Comparison of ENCODE assay signal across 8 mouse cellular contexts in genomic region chr8:83900266-83900956, GRCm38 (mm10). TPM values are rescaled to one million over a fixed set of nuclear protein-coding genes. Genes with fewer than 3 reads are reported as not detected.
DNase-seq lines count a peak whose midpoint lies in the region; ATAC-seq and TF ChIP-seq lines count a peak whose summit lies in the region.

No protein-coding gene starts in this region.

- peak overlapping the region; percentile 84 for H3K4me2 ChIP-seq in forebrain, embryonic 12.5 days
- H3K4me2 ChIP-seq in limb, embryonic 13.5 days (replicated peaks), result peak overlapping the region; percentile 83
- H3K4me2 ChIP-seq in neural tube, embryonic 15.5 days, result peak overlapping the region; percentile 82

- DNase-seq in lung, adult 2 months, result no peak
- DNase-seq in lung, postnatal 25 days (ENCODE audit: low spot score), result no peak
- peak; percentile 23 for DNase-seq in T-cell, adult 2 months (ENCODE audit: low spot score)
- no peak for DNase-seq in urinary bladder, postnatal 36 days (ENCODE audit: low spot score in 2 of 2)

- peak overlapping the region; percentile 99 for H3K27ac ChIP-seq in forebrain, embryonic 12.5 days
- H3K27ac ChIP-seq in limb, embryonic 13.5 days, result peak overlapping the region; percentile 99
- H3K27ac ChIP-seq in neural tube, embryonic 15.5 days (replicated peaks), result peak overlapping the region; percentile 100

- ATAC-seq in forebrain, embryonic 12.5 days (ENCODE audit: low FRiP score), result peak; percentile 15
- peak; percentile 5; the same call in 1 of the 2 replicates for ATAC-seq in limb, embryonic 13.5 days (ENCODE audit: low FRiP score, low read depth)
- ATAC-seq in neural tube, embryonic 15.5 days (ENCODE audit: low FRiP score), result peak; percentile 4; the same call in 1 of the 2 replicates
- ATAC-seq in megakaryocyte-erythroid progenitor cell, adult 5-6 weeks (replicated peaks; ENCODE audit: low FRiP score, low TSS enrichment, poor library complexity, severe bottlenecking), result no peak

- H3K27me3 ChIP-seq in forebrain, embryonic 12.5 days, result peaks cover 15% of the 10 kb centered on the region
- peaks cover 6% of the 10 kb centered on the region for H3K27me3 ChIP-seq in limb, embryonic 13.5 days
- peaks cover 3% of the 10 kb centered on the region; the same call in 1 of the 2 replicates for H3K27me3 ChIP-seq in neural tube, embryonic 15.5 days (replicated peaks)

- no peaks in the 10 kb centered on the region for H3K9me3 ChIP-seq in forebrain, embryonic 12.5 days
- H3K9me3 ChIP-seq in limb, embryonic 13.5 days, result no peaks in the 10 kb centered on the region
- H3K9me3 ChIP-seq in neural tube, embryonic 15.5 days (replicated peaks), result no peaks in the 10 kb centered on the region

- 2% methylated on average over 97 of the region's 100 CpGs for WGBS in lung, adult 2 months
- WGBS in forebrain, embryonic 12.5 days, result under 1% methylated on average over 35 of the region's 100 CpGs
- WGBS in limb, embryonic 13.5 days, result 0% methylated on average over 64 of the region's 100 CpGs
- WGBS in neural tube, embryonic 15.5 days, result under 1% methylated on average over 83 of the region's 100 CpGs

- peak overlapping the region; percentile 74 for H3K4me3 ChIP-seq in lung, adult 2 months (replicated peaks; ENCODE audit: extremely low read depth, low read depth, low read length)
- peak overlapping the region; percentile 96 for H3K4me3 ChIP-seq in forebrain, embryonic 12.5 days (replicated peaks)
- peak overlapping the region; percentile 99 for H3K4me3 ChIP-seq in limb, embryonic 13.5 days
- H3K4me3 ChIP-seq in neural tube, embryonic 15.5 days (replicated peaks), result peak overlapping the region; percentile 67

- peaks cover 2% of the 10 kb centered on the region for H3K4me1 ChIP-seq in lung, adult 2 months (ENCODE audit: control insufficient read depth, insufficient read depth, low read length)
- peaks cover 60% of the 10 kb centered on the region for H3K4me1 ChIP-seq in forebrain, embryonic 12.5 days
- peaks cover 64% of the 10 kb centered on the region for H3K4me1 ChIP-seq in limb, embryonic 13.5 days
- peaks cover 62% of the 10 kb centered on the region for H3K4me1 ChIP-seq in neural tube, embryonic 15.5 days

- peak overlapping the region; percentile 91 for H3K9ac ChIP-seq in forebrain, embryonic 12.5 days
- H3K9ac ChIP-seq in limb, embryonic 13.5 days, result peak overlapping the region; percentile 94
- peak overlapping the region; percentile 97 for H3K9ac ChIP-seq in neural tube, embryonic 15.5 days (replicated peaks)

- TF ChIP-seq POLR2A in lung, adult 2 months (IDR thresholded peaks at IDR 0.05; ENCODE audit: borderline replicate concordance, extremely low read depth, low read depth, low read length), result no peak

- 0 out of 2 replicates have a peak, but pooled peaks cover 2% of the 10 kb centered on the region for H3K36me3 ChIP-seq in forebrain, embryonic 12.5 days (replicated peaks)
- H3K36me3 ChIP-seq in limb, embryonic 13.5 days, result peaks cover 2% of the 10 kb centered on the region
- no peaks in the 10 kb centered on the region for H3K36me3 ChIP-seq in neural tube, embryonic 15.5 days

- TF ChIP-seq CTCF in lung, adult 2 months (IDR thresholded peaks at IDR 0.05; ENCODE audit: insufficient read depth, low read length), result no peak

RNA-seq across cellular contexts. Expression of gene Adgrl1, which starts 0.5 kb away (rescaled TPM):
- polyA plus RNA-seq in lung, adult 2 months (2012; rRNA removed), result 81.1 and 86.4 TPM in 2 replicates
- polyA plus RNA-seq in forebrain, embryonic 12.5 days (2016; fragmentation: Nextera tagmentation; extraction: Ambion mirVana), result 30.4 and 31.3 TPM in 2 replicates
- 28.1 and 29.3 TPM in 2 replicates for polyA plus RNA-seq in limb, embryonic 13.5 days (2015; fragmentation: Nextera tagmentation; extraction: Ambion mirVana)
- polyA plus RNA-seq in neural tube, embryonic 15.5 days (2015; fragmentation: Nextera tagmentation; extraction: Ambion mirVana), result 43.0 and 54.1 TPM in 2 replicates
- total RNA-seq in megakaryocyte-erythroid progenitor cell, adult 5-6 weeks (2014; fragmentation: Nextera tagmentation), result 25.2 and 28.8 TPM in 2 replicates
- total RNA-seq in megakaryocyte-erythroid progenitor cell, adult 5-6 weeks (2017), result 7.9 and 13.2 TPM in 2 replicates

RNA-seq across cellular contexts. Expression of gene Gm10644, which starts 54.6 kb away (rescaled TPM):
- 1.7 and 2.0 TPM in 2 replicates for polyA plus RNA-seq in lung, adult 2 months (2012; rRNA removed)
- 0.88 and 0.90 TPM in 2 replicates for polyA plus RNA-seq in forebrain, embryonic 12.5 days (2016; fragmentation: Nextera tagmentation; extraction: Ambion mirVana)
- 0.40 and 0.43 TPM in 2 replicates for polyA plus RNA-seq in limb, embryonic 13.5 days (2015; fragmentation: Nextera tagmentation; extraction: Ambion mirVana)
- 1.1 TPM in 2 replicates for polyA plus RNA-seq in neural tube, embryonic 15.5 days (2015; fragmentation: Nextera tagmentation; extraction: Ambion mirVana)
- not detected in 2 replicates for total RNA-seq in megakaryocyte-erythroid progenitor cell, adult 5-6 weeks (2014; fragmentation: Nextera tagmentation)
- total RNA-seq in megakaryocyte-erythroid progenitor cell, adult 5-6 weeks (2017), result not detected in 2 replicates

RNA-seq across cellular contexts. Expression of gene Asf1b, which starts 54.9 kb away (rescaled TPM):
- 7.5 and 7.9 TPM in 2 replicates for polyA plus RNA-seq in lung, adult 2 months (2012; rRNA removed)
- 59.0 and 61.0 TPM in 2 replicates for polyA plus RNA-seq in forebrain, embryonic 12.5 days (2016; fragmentation: Nextera tagmentation; extraction: Ambion mirVana)
- 51.4 and 52.9 TPM in 2 replicates for polyA plus RNA-seq in limb, embryonic 13.5 days (2015; fragmentation: Nextera tagmentation; extraction: Ambion mirVana)
- 8.0 and 24.4 TPM in 2 replicates for polyA plus RNA-seq in neural tube, embryonic 15.5 days (2015; fragmentation: Nextera tagmentation; extraction: Ambion mirVana)
- total RNA-seq in megakaryocyte-erythroid progenitor cell, adult 5-6 weeks (2014; fragmentation: Nextera tagmentation), result 48.9 and 64.6 TPM in 2 replicates
- 18.5 and 36.5 TPM in 2 replicates for total RNA-seq in megakaryocyte-erythroid progenitor cell, adult 5-6 weeks (2017)
